Mouse (Mus musculus) retina, postnatal 7 days (tissue): Measurements from ENCODE around the gene Mmgt1.

ENCODE experiments used
- DNase-seq: peaks from one replicate; pipeline ENCODE4 v3.0.0-alpha.2; 2012; ENCODE audit warnings: low read depth, low spot score

Gene Mmgt1

GRCm38 (mm10) chrX:56597887-56598640, at the start of gene Mmgt1:
Gene Mmgt1, minus strand, starts transcription at chrX:56598069.
- peak; percentile 86 for DNase-seq

GRCm38 (mm10) chrX:56640066-56640465, 42.2 kb upstream of the Mmgt1 start:
- no peak for DNase-seq

GRCm38 (mm10) chrX:56636185-56636584, 38.3 kb upstream of the Mmgt1 start:
- DNase-seq = no peak

- DNase-seq = no peak
Observed at GRCm38 (mm10) chrX:56615236-56615635, 17.4 kb upstream of the Mmgt1 start.

- DNase-seq = no peak
Observed at GRCm38 (mm10) chrX:56610318-56610694, 12.4 kb upstream of the Mmgt1 start.

- DNase-seq = peak; percentile 65
Observed at GRCm38 (mm10) chrX:56609623-56610317, 11.9 kb upstream of the Mmgt1 start, which contains the start of gene Slc9a6. Gene Slc9a6, plus strand, starts transcription at chrX:56609757.

DNA sequence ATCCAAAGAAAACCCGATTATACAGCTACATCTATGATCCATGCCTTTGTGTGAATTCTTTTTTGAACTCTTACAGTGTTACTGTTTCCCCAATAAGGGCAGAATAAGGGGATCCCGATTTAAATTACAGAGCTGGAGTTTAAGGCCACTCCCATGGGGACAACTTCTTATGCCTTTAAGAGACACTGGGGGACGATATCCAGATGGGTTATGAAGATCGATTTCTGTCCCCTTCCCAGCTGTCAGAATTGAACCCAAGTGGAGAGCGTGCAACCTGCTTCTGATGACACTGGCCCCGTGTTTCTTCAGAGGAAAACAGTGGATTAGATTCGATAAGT, 11.4 kb upstream of the Mmgt1 start:
- no peak for DNase-seq

DNA sequence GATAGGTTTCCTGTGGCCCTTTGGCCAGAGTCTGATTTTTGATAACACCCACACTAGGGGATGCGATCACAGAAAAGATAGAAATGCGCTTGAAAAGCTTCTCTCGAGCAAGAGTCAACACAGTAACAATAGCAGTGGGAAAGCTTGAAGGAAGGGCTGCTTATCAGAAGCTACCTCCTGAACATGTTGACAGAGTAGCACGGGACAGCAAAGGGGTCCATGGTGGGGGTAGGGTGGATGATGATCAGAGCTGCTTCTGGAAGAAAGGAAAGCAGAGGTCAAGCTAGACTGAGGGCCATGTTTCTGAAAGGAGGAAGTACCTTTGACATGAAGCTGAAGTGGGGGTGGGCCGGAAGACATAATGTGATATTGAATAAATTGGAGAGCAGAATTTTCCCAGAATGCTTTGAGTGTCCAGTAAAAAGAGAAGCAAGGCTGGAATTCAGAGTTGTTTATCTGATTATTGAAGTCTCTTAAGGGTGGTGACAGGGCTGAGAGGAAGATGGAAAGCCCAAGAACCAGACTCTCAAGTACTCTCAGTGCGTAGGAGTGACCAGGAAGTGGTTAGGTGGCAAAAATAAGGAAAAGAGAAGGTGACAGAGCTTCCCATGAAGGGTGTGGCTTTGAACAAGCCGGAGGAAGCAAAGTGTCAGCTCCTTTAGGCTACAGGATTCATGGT, 9.3 kb upstream of the Mmgt1 start:
- DNase-seq = no peak

- no peak for DNase-seq
Observed at GRCm38 (mm10) chrX:56606536-56606935, 8.7 kb upstream of the Mmgt1 start.

DNA sequence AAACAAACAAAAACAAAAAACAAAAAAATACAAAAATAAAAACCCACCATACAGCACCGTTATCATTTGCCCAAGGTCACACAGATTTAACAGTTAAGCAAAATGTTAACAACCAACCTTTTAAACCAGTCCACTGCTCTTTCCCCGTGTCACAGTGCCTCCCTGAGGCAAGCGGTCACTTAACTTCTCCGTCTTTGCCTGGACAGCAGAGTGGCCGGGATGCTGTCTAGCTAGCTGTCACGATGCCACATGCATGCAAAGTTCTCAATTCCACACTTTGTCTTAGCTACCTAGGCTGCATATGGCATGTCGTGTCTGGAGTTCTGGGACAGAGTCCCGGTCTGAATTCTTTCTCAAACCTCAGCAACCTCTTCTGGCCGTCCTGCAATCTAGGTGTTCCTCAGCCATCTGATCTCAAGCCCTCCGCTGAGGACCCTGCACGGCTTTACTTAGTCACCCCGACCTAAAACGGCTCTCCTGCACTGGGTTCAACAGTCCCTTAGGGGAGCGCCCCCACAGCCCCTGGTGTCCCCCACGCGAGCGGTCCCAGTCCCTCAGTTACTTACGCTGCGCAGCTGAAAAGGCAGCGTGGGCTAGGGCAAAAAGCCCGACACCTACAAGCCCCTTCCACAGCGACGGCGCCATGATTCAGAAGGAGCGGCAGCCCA, 516 bp downstream of the Mmgt1 start:
- no peak for DNase-seq

DNA sequence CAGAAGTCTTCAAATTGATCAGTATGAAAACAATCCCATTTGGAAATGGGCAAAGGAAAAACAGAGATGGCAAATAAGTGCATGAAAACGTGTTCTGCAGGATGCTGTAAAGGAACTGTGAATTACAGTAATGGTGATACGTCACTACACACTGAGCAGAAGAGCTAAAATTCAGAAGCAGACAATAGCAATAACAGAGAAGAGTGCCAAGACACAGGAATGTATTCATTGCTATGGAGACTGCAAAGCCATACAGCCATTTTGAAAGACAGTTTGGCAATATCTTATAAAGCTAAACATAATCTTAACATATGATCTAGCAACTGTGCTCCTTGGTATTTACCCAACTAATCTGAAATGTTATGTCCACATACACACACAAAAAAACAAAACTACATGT, 19.7 kb downstream of the Mmgt1 start:
- DNase-seq = no peak

- DNase-seq = no peak
Observed at GRCm38 (mm10) chrX:56572465-56572864, 25.4 kb downstream of the Mmgt1 start.

DNA sequence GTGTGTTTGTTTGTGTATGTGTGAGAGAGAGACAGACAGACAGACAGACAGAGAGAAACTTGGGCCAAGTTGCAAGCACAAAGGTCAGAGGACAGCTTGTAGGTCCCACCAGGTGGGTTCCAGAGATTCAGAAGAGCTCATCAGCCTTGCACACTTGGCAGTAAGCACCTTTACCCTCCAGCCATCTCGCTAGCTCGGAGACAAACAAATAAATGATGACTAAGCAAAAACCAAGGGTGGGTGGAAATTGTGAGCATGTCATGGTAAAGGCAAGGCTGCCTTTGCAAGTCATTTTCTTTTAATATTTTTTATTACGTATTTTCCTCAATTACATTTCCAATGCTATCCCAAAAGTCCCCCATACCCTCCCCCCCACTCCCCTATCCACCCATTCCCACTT, 44.3 kb downstream of the Mmgt1 start:
- no peak for DNase-seq

- no peak for DNase-seq
Observed at GRCm38 (mm10) chrX:56549506-56549905, 48.4 kb downstream of the Mmgt1 start, which contains the start of gene Gm648. Gene Gm648, minus strand, starts transcription at chrX:56549606.

GRCm38 (mm10) chrX:56537162-56537561, 60.7 kb downstream of the Mmgt1 start:
- peak; percentile 6 for DNase-seq
